Mouse (Mus musculus): ENCODE data around the gene 4933427D14Rik.

The 4933427D14Rik gene

DNA sequence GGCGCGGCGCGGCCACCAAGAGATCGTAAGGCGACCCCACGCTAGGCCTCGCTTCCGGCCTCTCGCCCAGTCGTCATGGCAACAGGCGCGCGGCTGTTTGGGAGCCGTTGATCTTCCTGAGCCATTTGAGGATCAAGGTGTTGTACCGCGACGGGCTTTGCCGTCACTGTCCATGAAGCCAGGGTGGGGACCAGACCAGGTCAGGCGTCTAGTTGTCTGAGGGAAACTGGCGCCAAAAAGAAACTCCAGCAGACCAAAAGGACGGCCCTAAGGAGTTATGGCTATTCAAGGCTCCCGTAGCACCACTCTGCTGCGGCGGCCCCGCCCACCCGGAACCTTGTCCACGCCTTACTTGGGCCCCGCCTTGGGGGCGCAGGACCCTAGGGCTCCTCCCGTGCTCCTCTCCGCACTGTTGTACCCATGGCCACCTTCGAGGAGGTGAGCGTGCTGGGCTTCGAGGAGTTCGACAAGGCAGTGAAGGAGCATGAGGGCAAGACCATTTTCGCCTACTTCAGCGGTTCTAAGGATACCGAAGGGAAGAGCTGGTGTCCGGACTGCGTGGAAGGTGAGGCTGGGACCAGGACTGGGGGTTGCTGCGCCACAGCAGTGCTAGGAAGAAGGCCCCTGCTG, at the start of gene 4933427D14Rik, which contains the start of gene Txndc17:
TSS of gene 4933427D14Rik (minus strand) at position 256 of the 630 bp plus-strand sequence.
TSS of gene Txndc17 (plus strand) at position 344 of the 630 bp plus-strand sequence.
- no peak for DNase-seq (ENCODE audit: extremely low read depth, low read depth, low spot score)

DNA sequence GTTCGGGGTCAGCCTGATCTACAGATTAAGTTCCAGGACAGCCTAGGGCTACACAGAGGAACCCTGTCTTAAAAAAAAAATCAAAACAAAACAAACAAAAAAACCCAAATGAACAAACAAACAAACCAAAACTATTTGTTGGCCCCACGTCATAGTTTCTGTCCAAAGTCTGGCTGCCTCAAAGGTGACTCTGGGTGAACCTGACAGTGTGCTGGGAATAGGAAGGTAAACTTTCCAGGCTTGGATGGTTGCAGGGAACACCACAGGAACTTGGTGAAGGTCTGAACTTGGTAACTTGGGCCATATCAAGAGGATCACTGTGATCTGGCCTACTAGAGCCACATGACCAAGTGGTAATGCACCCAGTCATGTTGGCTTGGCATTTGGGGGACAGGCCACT, 49.2 kb upstream of the 4933427D14Rik start:
- no peak for DNase-seq (ENCODE audit: extremely low read depth, low read depth, low spot score)

DNA sequence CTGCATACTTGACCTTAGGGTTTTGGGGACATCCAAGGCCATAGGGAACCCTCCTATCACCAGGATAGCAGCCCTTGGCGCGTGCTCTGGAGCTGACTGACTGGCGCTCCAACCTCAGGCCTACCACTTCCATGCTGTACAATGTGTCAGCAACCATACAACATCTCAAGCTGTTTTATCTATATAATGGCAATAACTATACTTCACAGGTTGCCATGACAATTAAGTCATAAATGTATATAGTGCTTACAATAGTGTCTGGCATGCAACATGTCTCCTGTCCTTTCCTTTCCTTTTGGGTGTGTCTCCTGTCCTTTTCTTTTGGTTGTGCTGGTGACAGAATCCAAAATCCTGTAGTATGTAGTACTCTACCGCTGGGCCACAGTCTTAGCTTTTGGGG, 48.4 kb upstream of the 4933427D14Rik start:
- DNase-seq (ENCODE audit: extremely low read depth, low read depth, low spot score), result no peak

GRCm38 (mm10) chr11:72245196-72245753, 38.0 kb upstream of the 4933427D14Rik start:
- no peak for DNase-seq (ENCODE audit: extremely low read depth, low read depth, low spot score)

DNA sequence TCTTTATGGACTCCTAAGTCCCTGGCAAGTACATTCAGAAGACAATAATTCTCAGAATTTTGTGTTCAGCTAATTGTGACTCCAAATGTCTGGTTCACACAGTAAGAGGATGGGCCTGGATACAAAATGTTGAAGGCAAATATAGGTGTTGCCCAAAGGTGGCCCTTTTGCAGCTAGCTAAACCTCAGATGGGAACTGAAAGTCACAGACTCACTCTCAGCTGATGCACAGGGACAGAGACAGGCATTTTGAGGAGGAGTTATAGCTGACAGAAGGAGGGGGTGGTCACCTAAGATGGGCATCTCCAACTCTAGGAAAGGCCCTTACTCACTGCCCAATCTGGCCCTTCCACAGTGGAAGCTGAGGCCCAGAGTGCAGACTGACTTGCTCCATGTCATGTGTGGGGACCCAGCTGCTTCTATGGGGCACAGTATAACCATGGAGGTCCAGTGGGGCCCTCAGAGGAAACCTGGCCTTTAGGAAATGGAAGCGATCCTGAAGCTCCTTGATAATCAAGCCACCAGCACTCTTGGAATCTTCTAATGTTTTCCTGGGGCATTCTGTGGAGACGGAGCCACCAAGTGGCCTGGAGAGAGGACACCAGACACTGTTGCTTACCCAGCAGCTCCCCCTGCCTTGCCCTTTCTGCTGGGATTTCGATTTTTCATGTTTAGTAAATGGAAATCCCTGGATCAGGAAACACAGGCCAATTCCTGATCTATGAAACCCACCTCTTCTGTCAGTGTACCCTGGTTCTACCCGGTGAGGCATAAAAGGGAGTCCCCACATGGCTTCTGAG, 33.0 kb upstream of the 4933427D14Rik start:
- DNase-seq (ENCODE audit: extremely low read depth, low read depth, low spot score), result no peak

DNA sequence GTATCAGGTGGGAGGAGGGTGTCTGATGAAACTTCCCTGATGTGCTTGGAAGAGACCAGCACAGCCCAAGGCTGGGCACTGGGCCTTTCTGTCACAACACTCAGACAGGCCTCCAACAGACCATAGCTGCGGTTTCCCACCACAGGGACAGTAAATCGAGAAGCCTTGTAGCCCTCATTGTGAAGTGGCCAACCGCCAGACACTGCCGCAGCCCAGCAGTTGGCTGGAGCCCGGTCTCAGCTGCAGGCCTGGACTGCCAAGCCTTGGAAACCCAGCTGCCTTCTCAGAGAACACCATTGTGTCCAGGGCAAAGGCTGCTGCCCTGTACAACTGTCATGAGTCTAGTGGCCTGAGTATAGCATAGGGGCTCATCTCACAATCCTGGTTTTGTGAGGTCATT, 26.8 kb upstream of the 4933427D14Rik start:
- DNase-seq (ENCODE audit: extremely low read depth, low read depth, low spot score), result no peak

GRCm38 (mm10) chr11:72232991-72233390, 25.7 kb upstream of the 4933427D14Rik start:
- no peak for DNase-seq (ENCODE audit: extremely low read depth, low read depth, low spot score)

GRCm38 (mm10) chr11:72232068-72232467, 24.8 kb upstream of the 4933427D14Rik start:
- DNase-seq (ENCODE audit: extremely low read depth, low read depth, low spot score), result no peak

- no peak for DNase-seq (ENCODE audit: extremely low read depth, low read depth, low spot score)
These were observed 21.3 kb upstream of the 4933427D14Rik start for GRCm38 (mm10) chr11:72228513-72228912.

DNA sequence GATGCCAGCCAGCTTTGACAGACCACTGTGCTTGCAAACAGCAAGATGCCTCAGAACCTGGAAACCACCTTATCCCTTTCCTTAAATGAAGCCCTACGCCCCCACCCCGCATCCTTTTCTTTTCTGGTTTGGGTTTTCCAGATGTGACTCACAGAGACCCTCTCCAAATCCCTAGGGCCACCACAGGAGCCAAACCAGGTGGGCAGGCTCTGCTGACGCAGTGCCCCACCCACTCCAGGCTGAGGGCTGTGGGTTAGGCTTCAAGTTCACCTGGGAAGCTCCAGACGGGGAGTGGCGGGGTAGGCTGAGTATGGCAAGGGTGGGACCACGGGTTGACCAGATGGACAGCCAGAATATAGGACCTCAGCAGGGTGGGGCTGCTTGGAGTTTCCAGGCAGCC, 19.6 kb upstream of the 4933427D14Rik start:
- DNase-seq (ENCODE audit: extremely low read depth, low read depth, low spot score), result no peak

- no peak for DNase-seq (ENCODE audit: extremely low read depth, low read depth, low spot score)
These were observed 18.9 kb upstream of the 4933427D14Rik start for GRCm38 (mm10) chr11:72226020-72226791.

DNA sequence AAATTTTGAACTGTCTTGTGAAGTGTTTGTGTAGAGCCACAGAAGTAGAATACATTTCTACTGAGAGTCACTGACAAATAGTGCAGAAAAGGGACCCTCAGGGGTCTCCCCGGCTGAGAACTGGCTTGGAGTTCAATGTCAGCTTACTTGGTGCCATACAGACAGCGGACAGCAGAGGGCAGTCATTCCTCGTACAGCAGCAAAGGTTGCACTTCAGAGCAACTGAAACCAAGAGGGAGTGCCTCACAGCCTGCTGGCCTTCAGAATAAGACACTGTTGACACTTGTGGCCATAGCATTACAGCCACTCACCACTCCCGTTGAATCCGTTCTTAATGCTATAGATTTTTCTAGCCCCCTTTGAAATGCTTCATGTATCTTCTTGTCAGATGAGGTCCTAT, 17.6 kb upstream of the 4933427D14Rik start:
- DNase-seq (ENCODE audit: extremely low read depth, low read depth, low spot score), result no peak

DNA sequence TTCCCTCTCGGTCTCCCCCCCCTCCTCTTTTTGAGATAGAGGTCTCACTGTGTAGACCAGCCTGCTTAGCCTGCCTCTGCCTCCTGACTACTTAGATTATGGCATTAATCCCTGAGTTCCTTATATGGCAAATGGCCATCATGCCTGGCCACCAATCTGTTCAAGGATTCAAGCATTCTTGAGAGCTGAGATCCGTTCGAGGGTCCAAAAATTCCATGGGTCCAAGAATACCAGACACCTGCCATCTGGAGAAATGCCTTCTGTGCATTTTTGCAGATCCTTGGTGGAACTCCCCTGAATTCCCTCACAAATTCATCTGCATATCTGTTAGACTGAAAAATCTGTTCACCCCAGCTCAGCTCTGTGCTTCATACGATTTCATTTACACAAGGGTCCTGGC, 16.2 kb upstream of the 4933427D14Rik start:
- DNase-seq (ENCODE audit: extremely low read depth, low read depth, low spot score), result no peak

DNA sequence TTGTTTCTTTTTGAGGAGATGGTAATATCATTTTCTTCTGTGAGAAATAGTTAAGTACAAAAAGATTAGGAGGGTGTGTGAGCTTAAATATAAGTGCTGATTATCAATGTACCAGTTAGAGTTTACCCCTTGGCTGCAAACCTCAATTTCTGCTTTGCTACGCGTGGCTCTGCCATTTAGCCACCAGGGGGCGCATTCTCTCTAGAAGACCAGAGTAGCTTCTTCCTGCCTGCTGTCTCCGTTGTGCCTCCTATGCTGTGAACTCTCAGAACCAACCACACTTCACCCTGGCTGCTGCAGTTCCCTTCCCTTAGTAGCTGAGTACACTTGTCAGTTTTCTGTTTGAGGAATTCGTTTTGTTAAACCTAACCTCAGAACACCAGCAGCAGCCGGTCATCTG, 14.0 kb upstream of the 4933427D14Rik start:
- no peak for DNase-seq (ENCODE audit: extremely low read depth, low read depth, low spot score)

DNA sequence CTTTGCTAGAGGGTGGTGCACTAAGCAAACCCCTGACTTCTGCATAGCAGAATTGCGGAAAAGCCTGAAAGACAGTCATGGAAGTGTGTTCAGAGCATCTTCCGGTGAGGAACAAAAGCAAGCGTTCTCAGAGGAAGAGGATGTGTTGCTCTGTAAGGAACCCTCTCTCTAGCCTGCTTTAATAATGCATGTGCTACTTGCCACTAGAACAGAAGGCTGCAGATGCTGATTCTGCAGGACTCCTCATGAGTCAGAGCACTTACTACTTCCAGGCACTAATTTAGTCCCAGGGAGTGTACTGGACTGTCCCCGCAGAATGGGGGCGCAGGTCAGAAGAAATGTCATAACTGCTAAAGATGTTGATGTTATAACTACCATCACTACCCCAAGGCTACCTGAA, 9.9 kb upstream of the 4933427D14Rik start:
- DNase-seq (ENCODE audit: extremely low read depth, low read depth, low spot score), result no peak

DNA sequence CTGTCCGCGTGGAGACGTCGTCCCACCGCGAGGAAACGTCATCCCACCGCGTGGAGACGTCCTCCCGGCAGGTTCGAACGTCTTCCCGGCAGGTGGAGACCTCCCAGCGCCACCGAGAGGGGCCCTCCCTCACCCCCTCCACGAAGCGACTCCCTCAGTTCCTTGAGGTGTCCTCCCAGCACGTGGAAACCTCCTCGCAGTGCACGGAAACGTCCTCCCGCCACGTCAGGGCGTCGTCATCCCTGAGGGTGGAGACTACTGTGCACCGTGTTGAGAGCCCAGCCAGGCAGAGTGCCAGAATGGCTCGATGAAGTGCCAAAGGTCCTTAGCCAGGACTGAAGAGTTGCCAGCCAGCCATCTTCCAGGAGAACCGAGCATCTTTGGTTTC, 8.1 kb upstream of the 4933427D14Rik start, which contains the start of gene Med31:
TSS of gene Med31 (minus strand) at position 183 of the 388 bp plus-strand sequence.
- DNase-seq (ENCODE audit: extremely low read depth, low read depth, low spot score), result no peak

DNA sequence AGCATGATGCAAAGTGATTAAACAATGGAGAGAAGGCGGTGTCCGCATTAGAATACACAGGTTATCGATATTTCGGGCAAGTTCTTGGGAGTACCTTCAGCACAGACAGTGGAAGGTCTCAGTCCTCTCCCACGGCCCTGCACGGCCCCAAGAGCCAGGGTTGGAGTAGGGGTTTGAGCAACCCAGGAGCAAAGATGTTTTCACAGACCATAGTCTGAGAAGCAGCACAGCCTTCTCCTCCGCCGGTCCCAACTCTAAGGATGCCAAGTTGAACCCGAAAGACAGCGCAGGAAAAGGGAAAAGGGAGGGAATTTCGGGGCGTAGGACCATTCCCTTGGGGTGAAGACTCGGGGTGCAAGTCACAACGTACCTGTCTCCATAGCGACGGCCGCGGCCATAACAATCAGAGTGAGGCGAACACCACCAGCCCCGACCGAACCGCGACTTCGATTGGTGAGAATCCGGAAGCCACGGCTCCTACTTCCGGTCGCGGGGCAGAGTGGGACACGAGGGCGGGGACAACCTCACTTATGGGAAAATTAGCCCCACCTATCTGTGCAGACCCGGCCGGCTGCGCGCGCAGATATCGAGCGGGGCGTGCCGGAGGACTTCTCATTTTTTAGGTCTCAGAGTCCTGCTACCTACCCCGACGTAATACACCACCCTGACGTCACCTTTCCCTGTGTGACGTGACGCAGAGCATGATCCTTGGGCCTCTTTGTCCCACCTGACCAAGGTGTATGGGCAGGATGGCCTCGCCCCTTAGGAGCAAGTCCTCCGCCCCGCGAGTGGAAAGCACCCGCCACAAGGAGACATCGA, 7.5 kb upstream of the 4933427D14Rik start:
- DNase-seq (ENCODE audit: extremely low read depth, low read depth, low spot score), result no peak

DNA sequence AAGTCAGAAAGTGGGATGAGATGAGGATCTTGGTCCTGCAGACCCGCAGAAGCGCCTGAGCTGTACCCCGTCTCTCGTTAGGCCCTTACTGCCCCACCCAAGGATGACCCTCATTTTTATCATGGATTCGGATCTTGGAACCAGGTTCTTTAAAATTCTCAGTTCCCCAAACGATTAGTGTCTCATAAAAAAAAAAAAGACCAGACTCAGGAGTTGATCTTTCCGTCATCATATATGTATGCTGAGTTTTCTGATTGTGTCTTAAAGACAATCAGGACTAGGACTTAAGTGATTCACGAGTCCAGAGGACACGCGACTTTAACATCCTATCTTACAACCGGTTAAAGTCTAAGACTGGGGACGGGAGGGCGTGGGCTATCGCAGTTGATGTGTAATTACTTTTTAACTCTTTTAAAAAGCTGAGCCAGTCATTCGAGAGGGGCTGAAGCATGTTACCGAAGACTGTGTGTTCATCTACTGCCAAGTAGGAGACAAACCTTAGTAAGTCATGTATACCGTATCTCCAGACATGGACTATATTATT, 647 bp upstream of the 4933427D14Rik start:
- DNase-seq (ENCODE audit: extremely low read depth, low read depth, low spot score), result no peak

DNA sequence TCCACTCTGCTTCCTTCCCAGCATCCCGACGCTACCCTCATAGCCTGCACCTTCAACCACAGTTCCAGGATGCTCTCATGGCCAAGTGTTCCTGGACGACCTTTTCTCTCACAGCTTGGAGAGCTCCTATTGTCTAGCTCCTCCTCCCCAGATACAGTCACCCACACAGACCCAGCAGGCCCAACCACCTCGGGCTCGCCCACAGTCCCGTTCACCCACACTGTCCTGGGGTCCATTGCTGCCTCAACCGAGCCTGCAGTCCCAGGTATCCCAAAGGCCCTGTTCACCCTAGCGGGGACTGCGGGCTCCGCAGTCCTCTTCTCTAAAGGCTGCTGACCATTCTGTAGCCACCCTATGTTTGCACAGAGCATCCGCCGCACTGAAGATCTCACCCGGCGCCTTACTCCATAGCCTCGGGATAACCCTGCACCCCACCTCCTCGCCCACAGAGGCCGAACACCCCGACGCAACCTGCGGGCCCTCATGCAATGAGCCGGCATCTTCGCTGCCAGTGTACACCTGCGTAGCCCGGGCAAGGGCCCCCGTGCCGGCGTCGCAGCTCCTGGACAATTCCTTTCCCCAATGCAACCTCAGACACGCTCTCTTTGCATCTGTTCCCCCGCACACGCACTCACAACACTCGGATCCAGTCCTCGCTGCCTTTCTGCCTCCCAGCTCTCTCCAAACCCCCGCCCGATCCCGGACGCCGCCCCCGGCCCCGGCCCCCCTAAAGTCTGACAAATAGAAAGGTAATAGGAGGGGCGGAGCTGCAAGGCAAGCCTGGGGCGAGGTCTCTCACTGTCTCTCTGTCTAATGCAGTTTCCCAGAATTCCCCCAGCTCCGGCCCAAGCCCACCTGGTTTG, 687 bp downstream of the 4933427D14Rik start, which contains the start of gene Gm43951:
TSS of gene Gm43951 (minus strand) at position 500 of the 863 bp plus-strand sequence.
- no peak for DNase-seq (ENCODE audit: extremely low read depth, low read depth, low spot score)
